Mouse (Mus musculus) hindlimb bud, embryonic 11.5 days (tissue): Measurements from ENCODE around the gene Dntt.

Source experiments
- DNase-seq: peaks from one replicate; pipeline ENCODE4 v3.0.0-alpha.2; 2012; ENCODE audit warnings: low read depth, low spot score; ENCODE audit errors: extremely low spot score

Dntt gene

GRCm38 (mm10) chr19:41029219-41029618 lies at the start of gene Dntt:
Dntt (plus strand) TSS chr19:41029275.
- DNase-seq: no peak

- no peak for DNase-seq
Measured at GRCm38 (mm10) chr19:40980671-40981070, 48.4 kb upstream of the Dntt start.

- DNase-seq: no peak
Measured at GRCm38 (mm10) chr19:40984536-40984935, 44.5 kb upstream of the Dntt start.

GRCm38 (mm10) chr19:40988856-40989255 lies 40.2 kb upstream of the Dntt start:
- DNase-seq: no peak

- DNase-seq: no peak
Measured at GRCm38 (mm10) chr19:40989961-40990600, 39.0 kb upstream of the Dntt start.

- DNase-seq: no peak
Measured at GRCm38 (mm10) chr19:40990781-40991343, 38.2 kb upstream of the Dntt start.

GRCm38 (mm10) chr19:40991626-40992025 lies 37.4 kb upstream of the Dntt start:
- DNase-seq: no peak

GRCm38 (mm10) chr19:40992096-40992495 lies 37.0 kb upstream of the Dntt start:
- DNase-seq: no peak

GRCm38 (mm10) chr19:40992517-40993044 lies 36.5 kb upstream of the Dntt start:
- DNase-seq: no peak

- DNase-seq: no peak
Measured at GRCm38 (mm10) chr19:40993356-40993755, 35.7 kb upstream of the Dntt start.

- DNase-seq: no peak
Measured at GRCm38 (mm10) chr19:40994057-40994585, 35.0 kb upstream of the Dntt start, which contains the start of gene Blnk. Blnk (minus strand) TSS chr19:40994535.

GRCm38 (mm10) chr19:40994911-40995310 lies 34.2 kb upstream of the Dntt start:
- no peak for DNase-seq

- DNase-seq: no peak
Measured at GRCm38 (mm10) chr19:40995449-40996401, 33.4 kb upstream of the Dntt start.

GRCm38 (mm10) chr19:40996722-40997121 lies 32.4 kb upstream of the Dntt start:
- no peak for DNase-seq

GRCm38 (mm10) chr19:40998469-40999170 lies 30.5 kb upstream of the Dntt start:
- no peak for DNase-seq

- DNase-seq: no peak
Measured at GRCm38 (mm10) chr19:40999569-40999968, 29.5 kb upstream of the Dntt start.

- no peak for DNase-seq
Measured at GRCm38 (mm10) chr19:41003694-41004315, 25.3 kb upstream of the Dntt start.

- no peak for DNase-seq
Measured at GRCm38 (mm10) chr19:41006621-41007020, 22.5 kb upstream of the Dntt start.

GRCm38 (mm10) chr19:41007326-41007725 lies 21.7 kb upstream of the Dntt start:
- no peak for DNase-seq

GRCm38 (mm10) chr19:41007733-41008132 lies 21.3 kb upstream of the Dntt start:
- no peak for DNase-seq
